In the genomic region with DNA sequence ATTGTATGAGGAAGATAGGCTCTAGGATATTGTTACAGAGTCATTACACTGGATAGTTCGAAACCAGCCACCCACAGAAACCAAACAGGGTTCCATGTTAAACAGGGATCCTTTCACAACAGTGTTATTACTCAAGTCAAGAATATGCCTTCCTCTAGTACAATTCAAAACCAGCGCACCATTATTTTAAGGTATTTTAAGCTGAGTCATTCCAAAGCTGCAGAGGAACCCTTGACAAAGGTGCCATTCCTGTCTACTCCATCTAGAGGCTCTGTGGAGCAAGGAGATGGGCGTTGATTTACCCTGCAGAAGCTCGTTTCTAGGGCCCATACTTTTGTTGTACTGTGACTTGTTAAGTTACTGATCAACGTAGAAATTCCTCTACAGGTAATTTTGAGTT, we compare ENCODE assay signal across 8 mouse cellular contexts. TPM values are rescaled to one million over a fixed set of nuclear protein-coding genes. Genes with fewer than 3 reads are reported as not detected.
A peak's percentile ranks its signal among the peaks of the same experiment; 100 is the strongest.
DNase-seq lines count a peak whose midpoint lies in the region; ATAC-seq and TF ChIP-seq lines count a peak whose summit lies in the region.

No protein-coding gene starts in this region.

- H3K9me3 ChIP-seq in lung, embryonic 16.5 days (ENCODE audit: control insufficient read depth, low read length): no peaks in the 10 kb centered on the region
- H3K9me3 ChIP-seq in embryonic facial prominence, embryonic 12.5 days: no peaks in the 10 kb centered on the region
- H3K9me3 ChIP-seq in intestine, embryonic 16.5 days (ENCODE audit: control insufficient read depth, low read length): no peaks in the 10 kb centered on the region
- H3K9me3 ChIP-seq in midbrain, embryonic 10.5 days (replicated peaks): no peaks in the 10 kb centered on the region

- no peaks in the 10 kb centered on the region for H3K27me3 ChIP-seq in lung, embryonic 16.5 days (ENCODE audit: control insufficient read depth, insufficient read depth, low read depth, low read length)
- H3K27me3 ChIP-seq in embryonic facial prominence, embryonic 12.5 days: no peaks in the 10 kb centered on the region
- no peaks in the 10 kb centered on the region for H3K27me3 ChIP-seq in intestine, embryonic 16.5 days (replicated peaks; ENCODE audit: control insufficient read depth, insufficient read depth, low read length)
- no peaks in the 10 kb centered on the region for H3K27me3 ChIP-seq in midbrain, embryonic 10.5 days (ENCODE audit: low read depth, poor library complexity, severe bottlenecking)

- no peak for ATAC-seq in lung, embryonic 16.5 days (ENCODE audit: low read depth)
- ATAC-seq in embryonic facial prominence, embryonic 12.5 days (ENCODE audit: insufficient number of reproducible peaks, insufficient read depth, low FRiP score, low TSS enrichment): no peak
- no peak for ATAC-seq in intestine, embryonic 16.5 days

- H3K4me2 ChIP-seq in lung, embryonic 16.5 days (ENCODE audit: low read depth, low read length): peak overlapping the region; percentile 40
- peak overlapping the region; percentile 45 for H3K4me2 ChIP-seq in embryonic facial prominence, embryonic 12.5 days (replicated peaks)
- H3K4me2 ChIP-seq in intestine, embryonic 16.5 days (ENCODE audit: low read depth, low read length): 0 out of 2 replicates have a peak overlapping the region, but pooled peaks have one; percentile 5

- H3K4me3 ChIP-seq in lung, embryonic 16.5 days (ENCODE audit: low read length): peak overlapping the region; percentile 7
- H3K4me3 ChIP-seq in lung, adult 2 months (replicated peaks; ENCODE audit: extremely low read depth, low read depth, low read length): no peak overlapping the region
- peak overlapping the region; percentile 18 for H3K4me3 ChIP-seq in embryonic facial prominence, embryonic 12.5 days
- no peak overlapping the region for H3K4me3 ChIP-seq in intestine, embryonic 16.5 days (ENCODE audit: low read length)
- H3K4me3 ChIP-seq in midbrain, embryonic 10.5 days: peak overlapping the region; percentile 95

- peak overlapping the region; percentile 8; the same call in 1 of the 2 replicates for H3K9ac ChIP-seq in lung, embryonic 16.5 days (ENCODE audit: low read length)
- no peak overlapping the region for H3K9ac ChIP-seq in embryonic facial prominence, embryonic 12.5 days
- H3K9ac ChIP-seq in intestine, embryonic 16.5 days (ENCODE audit: low read depth, low read length): no peak overlapping the region

- H3K27ac ChIP-seq in lung, embryonic 16.5 days (ENCODE audit: low read length): no peak overlapping the region
- H3K27ac ChIP-seq in embryonic facial prominence, embryonic 12.5 days: no peak overlapping the region
- H3K27ac ChIP-seq in intestine, embryonic 16.5 days (ENCODE audit: low read length): peak overlapping the region; percentile 5; the same call in 1 of the 2 replicates
- no peak overlapping the region for H3K27ac ChIP-seq in midbrain, embryonic 10.5 days (replicated peaks)

- no peak for TF ChIP-seq CTCF in lung, adult 2 months (IDR thresholded peaks at IDR 0.05; ENCODE audit: insufficient read depth, low read length)

- peaks cover 13% of the 10 kb centered on the region for H3K4me1 ChIP-seq in lung, embryonic 16.5 days (replicated peaks; ENCODE audit: control insufficient read depth, insufficient read depth, low read length)
- peaks cover 10% of the 10 kb centered on the region for H3K4me1 ChIP-seq in lung, adult 2 months (ENCODE audit: control insufficient read depth, insufficient read depth, low read length)
- peaks cover 21% of the 10 kb centered on the region for H3K4me1 ChIP-seq in embryonic facial prominence, embryonic 12.5 days
- peaks cover 10% of the 10 kb centered on the region; the same call in 1 of the 2 replicates for H3K4me1 ChIP-seq in intestine, embryonic 16.5 days (ENCODE audit: control insufficient read depth, insufficient read depth, low read length)
- H3K4me1 ChIP-seq in midbrain, embryonic 10.5 days: peaks cover 34% of the 10 kb centered on the region

- WGBS in lung, embryonic 16.5 days: 39% methylated on average over 5 of the region's 5 CpGs
- 54% methylated on average over 5 of the region's 5 CpGs for WGBS in lung, adult 2 months
- WGBS in embryonic facial prominence, embryonic 12.5 days: 62% methylated on average over 5 of the region's 5 CpGs
- 53% methylated on average over 5 of the region's 5 CpGs for WGBS in intestine, embryonic 16.5 days
- 56% methylated on average over 5 of the region's 5 CpGs for WGBS in midbrain, embryonic 10.5 days

- TF ChIP-seq POLR2A in lung, adult 2 months (IDR thresholded peaks at IDR 0.05; ENCODE audit: borderline replicate concordance, extremely low read depth, low read depth, low read length): no peak

- DNase-seq in lung, adult 2 months: no peak
- DNase-seq in midbrain, embryonic 10.5 days (ENCODE audit: low spot score): no peak
- no peak for DNase-seq in layer of hippocampus, postnatal 36 days
- DNase-seq in urinary bladder, postnatal 4 days (ENCODE audit: low spot score in 2 of 2): no peak
- no peak for DNase-seq in layer of hippocampus, postnatal 25 days (ENCODE audit: extremely low spot score in 1 of 2, low spot score in 1 of 2)

- H3K36me3 ChIP-seq in lung, embryonic 16.5 days (ENCODE audit: control insufficient read depth, insufficient read depth, low read length): peaks cover 12% of the 10 kb centered on the region
- H3K36me3 ChIP-seq in embryonic facial prominence, embryonic 12.5 days: peaks cover 11% of the 10 kb centered on the region; the same call in 1 of the 2 replicates
- no peaks in the 10 kb centered on the region for H3K36me3 ChIP-seq in intestine, embryonic 16.5 days (ENCODE audit: control insufficient read depth, insufficient read depth, low read length)
- peaks cover 43% of the 10 kb centered on the region for H3K36me3 ChIP-seq in midbrain, embryonic 10.5 days

RNA-seq across cellular contexts. Expression of a gene that starts 2.3 kb away (rescaled TPM):
- polyA plus RNA-seq in lung, embryonic 16.5 days (2015; fragmentation: Nextera tagmentation; extraction: Ambion mirVana): 104 and 105 TPM in 2 replicates
- polyA plus RNA-seq in lung, adult 2 months (2012; rRNA removed): 4.0 and 5.1 TPM in 2 replicates
- 148 and 153 TPM in 2 replicates for polyA plus RNA-seq in embryonic facial prominence, embryonic 12.5 days (2016; fragmentation: Nextera tagmentation; extraction: Ambion mirVana)
- 65.1 and 71.2 TPM in 2 replicates for polyA plus RNA-seq in intestine, embryonic 16.5 days (2015; fragmentation: Nextera tagmentation; extraction: Ambion mirVana)
- polyA plus RNA-seq in midbrain, embryonic 10.5 days (2016; fragmentation: Nextera tagmentation; extraction: Ambion mirVana): 162 and 167 TPM in 2 replicates
- total RNA-seq in layer of hippocampus, postnatal 36 days (2021): 10 to 100 TPM; 22.9 to 30.4 TPM
- 10 to 100 TPM; 19.1 to 22.7 TPM for total RNA-seq in layer of hippocampus, postnatal 25 days (2021)

RNA-seq across cellular contexts. Expression of a gene that starts 31.4 kb away (rescaled TPM):
- polyA plus RNA-seq in lung, embryonic 16.5 days (2015; fragmentation: Nextera tagmentation; extraction: Ambion mirVana): 6.9 and 9.6 TPM in 2 replicates
- 2.3 and 2.7 TPM in 2 replicates for polyA plus RNA-seq in lung, adult 2 months (2012; rRNA removed)
- polyA plus RNA-seq in embryonic facial prominence, embryonic 12.5 days (2016; fragmentation: Nextera tagmentation; extraction: Ambion mirVana): 14.4 and 14.7 TPM in 2 replicates
- 5.6 and 5.8 TPM in 2 replicates for polyA plus RNA-seq in intestine, embryonic 16.5 days (2015; fragmentation: Nextera tagmentation; extraction: Ambion mirVana)
- 13.3 and 13.6 TPM in 2 replicates for polyA plus RNA-seq in midbrain, embryonic 10.5 days (2016; fragmentation: Nextera tagmentation; extraction: Ambion mirVana)
- total RNA-seq in layer of hippocampus, postnatal 36 days (2021): 1 to 10 TPM; 4.7 to 6.2 TPM
- 1 to 10 TPM; 5.4 to 5.8 TPM for total RNA-seq in layer of hippocampus, postnatal 25 days (2021)

Comparison
In these comparisons a context has a peak if more than half of its experiments do, and no peak if none do; other contexts are left out.
1. H3K4me3 ChIP-seq: peak in lung, embryonic 16.5 days (single experiment), embryonic facial prominence, embryonic 12.5 days (single experiment) and midbrain, embryonic 10.5 days (single experiment); none in lung, adult 2 months (single experiment) and intestine, embryonic 16.5 days (single experiment).
2. RNA of a gene that starts 2.3 kb away (polyA plus RNA-seq): 162 to 167 TPM in midbrain, embryonic 10.5 days, 148 to 153 TPM in embryonic facial prominence, embryonic 12.5 days, 104 to 105 TPM in lung, embryonic 16.5 days and 65.1 to 71.2 TPM in intestine, embryonic 16.5 days; 4.0 to 5.1 TPM in lung, adult 2 months; every median in the first group is over 10 times any median in the second.
3. Peak in every context shown above with its lines, with median percentiles within 50 percentile points of each other: H3K4me2 ChIP-seq.